In genomic region chr11:88624627-88625026, GRCm38 (mm10) we compare ENCODE assay signal across 19 mouse cellular contexts.
A peak's percentile ranks its signal among the peaks of the same experiment; 100 is the strongest.
DNase-seq lines count a peak whose midpoint lies in the region; ATAC-seq and TF ChIP-seq lines count a peak whose summit lies in the region.
"Had no signal": no experiment of that assay in that cellular context is flagged by ENCODE, and none has a peak within 500 bp of the region (broad histone marks: within the 10 kb centered on the region; RNA-seq: fewer than 3 reads in every experiment).

No protein-coding gene starts in this region.

- no peaks in the 10 kb centered on the region for H3K27me3 ChIP-seq in heart, embryonic 13.5 days (replicated peaks)
- H3K27me3 ChIP-seq in kidney, embryonic 16.5 days (ENCODE audit: insufficient read depth, low read length), result no peaks in the 10 kb centered on the region
- no peaks in the 10 kb centered on the region for H3K27me3 ChIP-seq in ES-Bruce4 (ENCODE audit: control insufficient read depth, insufficient read depth, low read length, poor library complexity, severe bottlenecking)
- H3K27me3 ChIP-seq in limb, embryonic 10.5 days (ENCODE audit: low read depth, poor library complexity, severe bottlenecking), result no peaks in the 10 kb centered on the region
- H3K27me3 ChIP-seq: forebrain, embryonic 15.5 days; midbrain, embryonic 12.5 days had no signal

- no peaks in the 10 kb centered on the region for H3K9me3 ChIP-seq in heart, embryonic 13.5 days
- H3K9me3 ChIP-seq in kidney, embryonic 16.5 days (ENCODE audit: low read length), result no peaks in the 10 kb centered on the region
- H3K9me3 ChIP-seq in ES-Bruce4 (replicated peaks; ENCODE audit: control insufficient read depth, insufficient read depth, low read length, poor library complexity, severe bottlenecking), result no peaks in the 10 kb centered on the region
- no peaks in the 10 kb centered on the region for H3K9me3 ChIP-seq in limb, embryonic 10.5 days (replicated peaks)
- H3K9me3 ChIP-seq: forebrain, embryonic 15.5 days; midbrain, embryonic 12.5 days had no signal

- 76% methylated on average over 6 of the region's 6 CpGs for WGBS in heart, embryonic 13.5 days
- 44% methylated on average over 6 of the region's 6 CpGs for WGBS in kidney, embryonic 16.5 days
- WGBS in limb, embryonic 10.5 days, result 68% methylated on average over 6 of the region's 6 CpGs

- H3K4me3 ChIP-seq in heart, embryonic 13.5 days, result no peak overlapping the region
- no peak overlapping the region for H3K4me3 ChIP-seq in kidney, embryonic 16.5 days (ENCODE audit: low read length)
- peak overlapping the region; percentile 54; the same call in 1 of the 2 replicates for H3K4me3 ChIP-seq in ES-Bruce4 (ENCODE audit: low read depth, low read length)
- no peak overlapping the region for H3K4me3 ChIP-seq in limb, embryonic 10.5 days
- H3K4me3 ChIP-seq: forebrain, embryonic 15.5 days; midbrain, embryonic 12.5 days had no signal

- H3K27ac ChIP-seq in heart, embryonic 13.5 days (replicated peaks), result 0 out of 2 replicates have a peak overlapping the region, but pooled peaks have one; percentile 10
- H3K27ac ChIP-seq in kidney, embryonic 16.5 days (ENCODE audit: low read length), result peak overlapping the region; percentile 73
- H3K27ac ChIP-seq in ES-Bruce4 (ENCODE audit: insufficient read depth, low read length), result peak overlapping the region; percentile 86
- H3K27ac ChIP-seq in limb, embryonic 10.5 days, result peak overlapping the region; percentile 39; the same call in 1 of the 2 replicates
- H3K27ac ChIP-seq: forebrain, embryonic 15.5 days; midbrain, embryonic 12.5 days had no signal

- no peak for TF ChIP-seq POLR2A in ES-Bruce4 (IDR thresholded peaks at IDR 0.05; ENCODE audit: insufficient read depth, low read length)

- no peaks in the 10 kb centered on the region for H3K36me3 ChIP-seq in heart, embryonic 13.5 days
- H3K36me3 ChIP-seq in kidney, embryonic 16.5 days (ENCODE audit: insufficient read depth, low read length), result no peaks in the 10 kb centered on the region
- H3K36me3 ChIP-seq in ES-Bruce4 (ENCODE audit: control insufficient read depth, insufficient read depth, low read length, poor library complexity, severe bottlenecking), result no peaks in the 10 kb centered on the region
- peaks cover 24% of the 10 kb centered on the region for H3K36me3 ChIP-seq in limb, embryonic 10.5 days
- H3K36me3 ChIP-seq: forebrain, embryonic 15.5 days had no signal

- no peak for ATAC-seq in heart, embryonic 13.5 days (ENCODE audit: extremely low read depth, insufficient number of reproducible peaks, low FRiP score, low TSS enrichment)
- no peak for ATAC-seq in kidney, embryonic 16.5 days (ENCODE audit: low FRiP score, low TSS enrichment)
- ATAC-seq: forebrain, embryonic 15.5 days had no signal

- peak; percentile 99 for TF ChIP-seq EP300 in ES-Bruce4 (IDR thresholded peaks at IDR 0.05; ENCODE audit: insufficient read depth, low read depth, low read length)

- H3K4me2 ChIP-seq in heart, embryonic 13.5 days, result no peak overlapping the region
- H3K4me2 ChIP-seq in kidney, embryonic 16.5 days (replicated peaks; ENCODE audit: low read depth, low read length), result peak overlapping the region; percentile 24; the same call in 1 of the 2 replicates
- H3K4me2 ChIP-seq: forebrain, embryonic 15.5 days; liver, embryonic 11.5 days; lung, embryonic 14.5 days; midbrain, embryonic 12.5 days had no signal

- H3K4me1 ChIP-seq in heart, embryonic 13.5 days, result peaks cover 100% of the 10 kb centered on the region
- H3K4me1 ChIP-seq in kidney, embryonic 16.5 days (ENCODE audit: insufficient read depth, low read length), result peaks cover 99% of the 10 kb centered on the region
- H3K4me1 ChIP-seq in ES-Bruce4 (ENCODE audit: control insufficient read depth, insufficient read depth, low read length), result peaks cover 24% of the 10 kb centered on the region
- H3K4me1 ChIP-seq in limb, embryonic 10.5 days, result peaks cover 100% of the 10 kb centered on the region

- H3K9ac ChIP-seq in heart, embryonic 13.5 days, result no peak overlapping the region
- H3K9ac ChIP-seq in kidney, embryonic 16.5 days (replicated peaks; ENCODE audit: low read length), result no peak overlapping the region
- peak overlapping the region; percentile 61 for H3K9ac ChIP-seq in ES-Bruce4 (ENCODE audit: low read depth, poor library complexity, severe bottlenecking)
- H3K9ac ChIP-seq: forebrain, embryonic 15.5 days; lung, embryonic 14.5 days; midbrain, embryonic 12.5 days had no signal

- DNase-seq in heart, postnatal 4 days, result no peak
- no peak for DNase-seq in kidney, postnatal 10 days
- no peak for DNase-seq in limb, embryonic 10.5 days (ENCODE audit: low spot score)
- DNase-seq in natural killer cell, adult 2 months (ENCODE audit: low spot score in 2 of 2), result no peak
- DNase-seq: adrenal gland, adult 8-10 months; B cell, adult 2 months; cerebellum, adult 11-12 months; cerebellum, postnatal 25 days; heart, postnatal 10 days; kidney, adult 9 months; layer of hippocampus, adult 9-11 months; lung, embryonic 14.5 days; right cerebral cortex, adult 18-20 months had no signal

- TF ChIP-seq CTCF in ES-Bruce4 (IDR thresholded peaks at IDR 0.05; ENCODE audit: low read depth, low read length), result peak; percentile 40

Comparison
In these comparisons a context has a peak if more than half of its experiments do, and no peak if none do; other contexts are left out.
1. H3K27ac ChIP-seq: peak in every context shown above with its lines; median percentile 86 in ES-Bruce4; 73 in kidney, embryonic 16.5 days; 39 in limb, embryonic 10.5 days; 10 in heart, embryonic 13.5 days.